In the genomic region with DNA sequence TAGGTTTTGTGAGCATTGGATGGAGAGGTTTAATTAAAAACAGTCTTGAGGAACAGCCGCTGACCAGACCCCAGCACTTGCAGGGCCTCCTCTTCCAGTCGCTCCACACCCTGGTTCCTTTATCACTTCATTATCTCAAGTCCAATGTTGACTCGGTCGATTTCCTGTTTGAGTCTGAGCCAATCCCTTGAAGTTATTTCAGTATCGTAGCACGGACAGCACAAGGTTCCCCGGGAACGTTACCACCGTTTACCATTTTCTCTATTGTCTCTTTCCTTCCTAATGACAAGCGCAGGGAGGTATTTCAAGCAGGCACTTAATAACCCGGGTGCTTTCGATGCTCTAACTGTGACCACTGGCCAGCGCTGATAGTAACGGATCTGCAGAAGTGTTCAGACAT, we compare ENCODE assay signal across 10 mouse cellular contexts. TPM values are rescaled to one million over a fixed set of nuclear protein-coding genes. Genes with fewer than 3 reads are reported as not detected.
A peak's percentile ranks its signal among the peaks of the same experiment; 100 is the strongest.
DNase-seq lines count a peak whose midpoint lies in the region; ATAC-seq and TF ChIP-seq lines count a peak whose summit lies in the region.
"Had no signal": no experiment of that assay in that cellular context is flagged by ENCODE, and none has a peak within 500 bp of the region (broad histone marks: within the 10 kb centered on the region; RNA-seq: fewer than 3 reads in every experiment).

No protein-coding gene starts in this region.

- TF ChIP-seq CTCF in liver, embryonic 14.5 days (IDR thresholded peaks at IDR 0.05; ENCODE audit: low read depth) = no peak

- H3K9me3 ChIP-seq in heart, embryonic 11.5 days (replicated peaks; ENCODE audit: control insufficient read depth, low read length) = no peaks in the 10 kb centered on the region
- no peaks in the 10 kb centered on the region for H3K9me3 ChIP-seq in intestine, embryonic 14.5 days (ENCODE audit: control insufficient read depth, low read length)
- no peaks in the 10 kb centered on the region for H3K9me3 ChIP-seq in liver, embryonic 14.5 days (ENCODE audit: control insufficient read depth, low read length)

- intact Hi-C loops in heart, postnatal 36 days (cut with DNase I) = no loop called here

- WGBS in heart, embryonic 11.5 days (ENCODE audit: insufficient replicate concordance) = 15% methylated on average over 14 of the region's 14 CpGs
- WGBS in intestine, embryonic 14.5 days = 35% methylated on average over 14 of the region's 14 CpGs
- 23% methylated on average over 14 of the region's 14 CpGs for WGBS in liver, embryonic 14.5 days (ENCODE audit: insufficient replicate concordance)

- no peak for TF ChIP-seq EP300 in liver, embryonic 14.5 days (IDR thresholded peaks at IDR 0.05; ENCODE audit: low read depth)

- H3K27me3 ChIP-seq in heart, embryonic 11.5 days (ENCODE audit: control insufficient read depth, insufficient read depth, low read length) = no peaks in the 10 kb centered on the region
- H3K27me3 ChIP-seq in intestine, embryonic 14.5 days (replicated peaks; ENCODE audit: control insufficient read depth, insufficient read depth, low read length) = no peaks in the 10 kb centered on the region
- no peaks in the 10 kb centered on the region for H3K27me3 ChIP-seq in liver, embryonic 14.5 days (ENCODE audit: control insufficient read depth, insufficient read depth, low read length)

- H3K4me2 ChIP-seq in heart, embryonic 11.5 days = peak overlapping the region; percentile 36
- H3K4me2 ChIP-seq in intestine, embryonic 14.5 days (ENCODE audit: low read length) = peak overlapping the region; percentile 14
- peak overlapping the region; percentile 40 for H3K4me2 ChIP-seq in liver, embryonic 14.5 days (ENCODE audit: low read depth)

- peaks cover 4% of the 10 kb centered on the region; the same call in 1 of the 2 replicates for H3K4me1 ChIP-seq in heart, embryonic 11.5 days (ENCODE audit: control insufficient read depth, insufficient read depth, low read length)
- H3K4me1 ChIP-seq in intestine, embryonic 14.5 days (replicated peaks; ENCODE audit: control insufficient read depth, insufficient read depth, low read length) = no peaks in the 10 kb centered on the region
- peaks cover 0 to 10% of the 10 kb centered on the region in 2 experiments; a peak in 3 of 4 replicates for H3K4me1 ChIP-seq in liver, embryonic 14.5 days (replicated peaks; ENCODE audit: control insufficient read depth in 2 of 2, insufficient read depth in 2 of 2, low read length in 1 of 2)

- no peak overlapping the region for H3K9ac ChIP-seq in heart, embryonic 11.5 days (ENCODE audit: low read depth, low read length)
- no peak overlapping the region for H3K9ac ChIP-seq in intestine, embryonic 14.5 days (ENCODE audit: low read length)
- H3K9ac ChIP-seq in liver, embryonic 14.5 days (replicated peaks) = no peak overlapping the region

- ATAC-seq in heart, embryonic 11.5 days (replicated peaks; ENCODE audit: insufficient number of reproducible peaks, low FRiP score, low TSS enrichment) = no peak
- 0 out of 2 replicates have a peak, but pooled peaks have one; percentile 32 for ATAC-seq in intestine, embryonic 14.5 days (replicated peaks; ENCODE audit: low FRiP score, low TSS enrichment, low read depth)
- no peak for ATAC-seq in liver, embryonic 14.5 days (ENCODE audit: insufficient read depth)
- ATAC-seq in megakaryocyte-erythroid progenitor cell, adult 5-6 weeks (replicated peaks; ENCODE audit: low FRiP score, low TSS enrichment, poor library complexity, severe bottlenecking) = peak; percentile 73

- no peak for DNase-seq in heart, postnatal 36 days
- no peak for DNase-seq in intestine, embryonic 14.5 days (ENCODE audit: low spot score)
- DNase-seq in liver, embryonic 14.5 days (ENCODE audit: low read depth in 3 of 3, low spot score in 3 of 3) = no peak
- DNase-seq in adrenal gland, postnatal 36 days = no peak
- no peak for DNase-seq in right cerebral cortex, postnatal 4 days
- DNase-seq in thymus, postnatal 4 days = no peak
- DNase-seq: thymus, adult 18-20 months had no signal

- H3K27ac ChIP-seq in heart, embryonic 11.5 days (ENCODE audit: low read depth, low read length) = no peak overlapping the region
- H3K27ac ChIP-seq in intestine, embryonic 14.5 days (ENCODE audit: low read depth) = no peak overlapping the region
- no peak overlapping the region for H3K27ac ChIP-seq in liver, embryonic 14.5 days

- no peaks in the 10 kb centered on the region for H3K36me3 ChIP-seq in heart, embryonic 11.5 days (ENCODE audit: control insufficient read depth, insufficient read depth, low read length)
- H3K36me3 ChIP-seq in intestine, embryonic 14.5 days (ENCODE audit: control insufficient read depth, insufficient read depth, low read length) = no peaks in the 10 kb centered on the region
- H3K36me3 ChIP-seq in liver, embryonic 14.5 days (replicated peaks; ENCODE audit: control insufficient read depth, insufficient read depth, low read depth) = no peaks in the 10 kb centered on the region

- no peak overlapping the region for H3K4me3 ChIP-seq in heart, embryonic 11.5 days (ENCODE audit: low read depth, low read length)
- H3K4me3 ChIP-seq in intestine, embryonic 14.5 days (ENCODE audit: low read depth, low read length) = no peak overlapping the region
- no peak overlapping the region for H3K4me3 ChIP-seq in liver, embryonic 14.5 days (ENCODE audit: insufficient read depth in 1 of 2, low read depth in 2 of 2, low read length in 2 of 2)
- H3K4me3 ChIP-seq: erythroblast, embryonic 14.5 days had no signal

RNA-seq across cellular contexts. Expression of a gene that starts 40.8 kb away (rescaled TPM):
- polyA plus RNA-seq in heart, embryonic 11.5 days (2014; fragmentation: Nextera tagmentation; extraction: Ambion mirVana) = 11.4 and 16.2 TPM in 2 replicates
- 1 to 10 TPM; 3.3 to 4.9 TPM for total RNA-seq in heart, postnatal 36 days (2021)
- polyA plus RNA-seq in intestine, embryonic 14.5 days (2014; fragmentation: Nextera tagmentation; extraction: Ambion mirVana) = 17.2 and 20.5 TPM in 2 replicates
- 0.68 and 1.6 TPM in 2 replicates for polyA plus RNA-seq in liver, embryonic 14.5 days (2012; rRNA removed)
- 1.7 and 2.4 TPM in 2 replicates for polyA plus RNA-seq in liver, embryonic 14.5 days (2014; fragmentation: Nextera tagmentation; extraction: Ambion mirVana)
- total RNA-seq in megakaryocyte-erythroid progenitor cell, adult 5-6 weeks (2014; fragmentation: Nextera tagmentation) = 1.7 and 9.1 TPM in 2 replicates
- 3.8 and 4.7 TPM in 2 replicates for total RNA-seq in megakaryocyte-erythroid progenitor cell, adult 5-6 weeks (2017)
- total RNA-seq in adrenal gland, postnatal 36 days (2021) = 10 to 100 TPM in 1 of 2 experiments, 1 to 10 TPM in 1; 9.5 to 29.2 TPM
- polyA plus RNA-seq: erythroblast, embryonic 14.5 days had no signal

Comparison
In these comparisons a context has a peak if more than half of its experiments do, and no peak if none do; other contexts are left out.
1. ATAC-seq: peak in intestine, embryonic 14.5 days (single experiment) and megakaryocyte-erythroid progenitor cell, adult 5-6 weeks (single experiment); none in heart, embryonic 11.5 days (single experiment) and liver, embryonic 14.5 days (single experiment).
2. Peak in every context shown above with its lines, with median percentiles within 50 percentile points of each other: H3K4me2 ChIP-seq.